Mouse (Mus musculus): ENCODE results near the gene Tet3. TPM values are rescaled to one million over a fixed set of nuclear protein-coding genes. Genes with fewer than 3 reads are reported as not detected.

Gene Tet3
- polyA plus RNA-seq, 1 experiment from 2014 or later, result 75.4 TPM

- ATAC-seq (ENCODE audit: low FRiP score), result no peak
- no peak overlapping the region for H3K9ac ChIP-seq
- no peak overlapping the region for H3K27ac ChIP-seq
- H3K9me3 ChIP-seq, result no peaks in the 10 kb centered on the region
- H3K27me3 ChIP-seq, result no peaks in the 10 kb centered on the region; the same call in 1 of the 2 replicates
- peaks cover 19% of the 10 kb centered on the region for H3K4me1 ChIP-seq (replicated peaks)
- WGBS, result 63% methylated on average over 2 of the region's 2 CpGs
- H3K36me3 ChIP-seq, result no peaks in the 10 kb centered on the region
- H3K4me3 ChIP-seq, result no peak overlapping the region
- no peak overlapping the region for H3K4me2 ChIP-seq
Observed at GRCm38 (mm10) chr6:83322794-83323193, 136.1 kb downstream of the Tet3 start.

- Histone ChIP-seq H3K27ac (no peak overlapping the region), H3K4me3 (no peak overlapping the region), H3K27me3 (no peaks in the 10 kb centered on the region; the same call in 1 of the 2 replicates), H3K9ac (no peak overlapping the region), H3K9me3 (no peaks in the 10 kb centered on the region), H3K4me1 (replicated peaks) (peaks cover 13% of the 10 kb centered on the region), H3K36me3 (no peaks in the 10 kb centered on the region), H3K4me2 (no peak overlapping the region)
- no peak for ATAC-seq (ENCODE audit: low FRiP score)
- WGBS, result 58% methylated on average over 1 of the region's 1 CpGs
Observed at GRCm38 (mm10) chr6:83321927-83322326, 137.0 kb downstream of the Tet3 start.

- H3K4me3 ChIP-seq, result peak overlapping the region; percentile 92
- H3K9ac ChIP-seq, result peak overlapping the region; percentile 89
- H3K36me3 ChIP-seq, result peaks cover 11% of the 10 kb centered on the region
- no peaks in the 10 kb centered on the region for H3K9me3 ChIP-seq
- peaks cover 16% of the 10 kb centered on the region for H3K4me1 ChIP-seq (replicated peaks)
- ATAC-seq (ENCODE audit: low FRiP score), result peak; percentile 99
- WGBS, result under 1% methylated on average over 52 of the region's 52 CpGs
- peak overlapping the region; percentile 86 for H3K4me2 ChIP-seq
- peak overlapping the region; percentile 84 for H3K27ac ChIP-seq
- H3K27me3 ChIP-seq, result no peaks in the 10 kb centered on the region; the same call in 1 of the 2 replicates
Observed at GRCm38 (mm10) chr6:83317108-83317741, 141.7 kb downstream of the Tet3 start.

GRCm38 (mm10) chr6:83316022-83316421 is 142.9 kb downstream of the Tet3 start:
- H3K27ac ChIP-seq, result no peak overlapping the region
- H3K4me2 ChIP-seq, result peak overlapping the region; percentile 86
- peak overlapping the region; percentile 92 for H3K4me3 ChIP-seq
- no peak for ATAC-seq (ENCODE audit: low FRiP score)
- no peaks in the 10 kb centered on the region; the same call in 1 of the 2 replicates for H3K27me3 ChIP-seq
- H3K9me3 ChIP-seq, result no peaks in the 10 kb centered on the region
- peak overlapping the region; percentile 49; the same call in 1 of the 2 replicates for H3K9ac ChIP-seq
- 5% methylated on average over 10 of the region's 10 CpGs for WGBS
- H3K4me1 ChIP-seq (replicated peaks), result peaks cover 16% of the 10 kb centered on the region
- H3K36me3 ChIP-seq, result peaks cover 23% of the 10 kb centered on the region

- H3K36me3 ChIP-seq, result peaks cover 30% of the 10 kb centered on the region
- H3K27me3 ChIP-seq, result no peaks in the 10 kb centered on the region
- peak overlapping the region; percentile 86 for H3K4me2 ChIP-seq
- H3K4me1 ChIP-seq (replicated peaks), result peaks cover 16% of the 10 kb centered on the region
- 0 out of 2 replicates have a peak overlapping the region, but pooled peaks have one; percentile 14 for H3K9ac ChIP-seq
- no peak overlapping the region for H3K27ac ChIP-seq
- H3K4me3 ChIP-seq, result no peak overlapping the region
- no peak for ATAC-seq (ENCODE audit: low FRiP score)
- no peaks in the 10 kb centered on the region for H3K9me3 ChIP-seq
Observed at GRCm38 (mm10) chr6:83315293-83315692, 143.6 kb downstream of the Tet3 start.

GRCm38 (mm10) chr6:83312514-83312913 is 146.4 kb downstream of the Tet3 start:
- 89% methylated on average over 8 of the region's 8 CpGs for WGBS
- H3K9ac ChIP-seq, result no peak overlapping the region
- peaks cover 46% of the 10 kb centered on the region for H3K36me3 ChIP-seq
- no peak overlapping the region for H3K4me3 ChIP-seq
- no peaks in the 10 kb centered on the region for H3K27me3 ChIP-seq
- ATAC-seq (ENCODE audit: low FRiP score), result no peak
- H3K4me2 ChIP-seq, result no peak overlapping the region
- no peak overlapping the region for H3K27ac ChIP-seq
- no peaks in the 10 kb centered on the region for H3K9me3 ChIP-seq
- H3K4me1 ChIP-seq (replicated peaks), result peaks cover 16% of the 10 kb centered on the region

Small RNA genes lying within 50 kb of the gene (microRNA-seq; reads per million reads assigned to microRNA genes)
- not detected for gene Mir6374

Other genes with a start within 250 kb of the Tet3 start
- 2.3 and 5.4 TPM in 2 replicates for gene Slc4a5, start 239.3 kb downstream of the Tet3 start, polyA plus RNA-seq (2015; fragmentation: Nextera tagmentation; extraction: Ambion mirVana)
- 23.8 and 26.3 TPM in 2 replicates for gene Mthfd2, start 133.2 kb downstream of the Tet3 start, polyA plus RNA-seq (2015; fragmentation: Nextera tagmentation; extraction: Ambion mirVana)
- 27.3 and 27.6 TPM in 2 replicates for gene Mob1a, start 133.1 kb downstream of the Tet3 start, polyA plus RNA-seq (2015; fragmentation: Nextera tagmentation; extraction: Ambion mirVana)
- gene Bola3, start 109.9 kb downstream of the Tet3 start, polyA plus RNA-seq (2015; fragmentation: Nextera tagmentation; extraction: Ambion mirVana), result 62.2 and 68.7 TPM in 2 replicates
- gene Dguok, start 47.9 kb upstream of the Tet3 start, polyA plus RNA-seq (2015; fragmentation: Nextera tagmentation; extraction: Ambion mirVana), result 69.1 and 69.7 TPM in 2 replicates
- gene Actg2, start 77.2 kb upstream of the Tet3 start, polyA plus RNA-seq (2015; fragmentation: Nextera tagmentation; extraction: Ambion mirVana), result 2.0 and 2.8 TPM in 2 replicates
- gene Stambp, start 113.6 kb upstream of the Tet3 start, polyA plus RNA-seq (2015; fragmentation: Nextera tagmentation; extraction: Ambion mirVana), result 50.1 and 51.4 TPM in 2 replicates
- gene Clec4f, start 197.1 kb upstream of the Tet3 start, polyA plus RNA-seq (2015; fragmentation: Nextera tagmentation; extraction: Ambion mirVana), result not detected in 2 replicates
- not detected in 2 replicates for gene Cd207, start 218.8 kb upstream of the Tet3 start, polyA plus RNA-seq (2015; fragmentation: Nextera tagmentation; extraction: Ambion mirVana)